Mouse (Mus musculus) urinary bladder, postnatal 36 days (tissue): ENCODE data around the gene Tmem8b.

Source experiments
- DNase-seq, 2 experiments: peaks; one replicate each; pipeline ENCODE4 v3.0.0; 2022; ENCODE audit warnings: low spot score in 2 of 2, mixed read lengths in 1 of 2

Tmem8b gene

GRCm38 (mm10) chr4:43668782-43669427, at the start of gene Tmem8b, which contains the start of gene Fam221b:
TSS of gene Tmem8b (plus strand) at chr4:43668971.
TSS of gene Fam221b (minus strand) at chr4:43669145.
- peak; percentile 88 to 89 for DNase-seq

GRCm38 (mm10) chr4:43620146-43620778, 48.5 kb upstream of the Tmem8b start:
- DNase-seq: no peak

GRCm38 (mm10) chr4:43629106-43629817, 39.5 kb upstream of the Tmem8b start:
- DNase-seq: no peak

DNA sequence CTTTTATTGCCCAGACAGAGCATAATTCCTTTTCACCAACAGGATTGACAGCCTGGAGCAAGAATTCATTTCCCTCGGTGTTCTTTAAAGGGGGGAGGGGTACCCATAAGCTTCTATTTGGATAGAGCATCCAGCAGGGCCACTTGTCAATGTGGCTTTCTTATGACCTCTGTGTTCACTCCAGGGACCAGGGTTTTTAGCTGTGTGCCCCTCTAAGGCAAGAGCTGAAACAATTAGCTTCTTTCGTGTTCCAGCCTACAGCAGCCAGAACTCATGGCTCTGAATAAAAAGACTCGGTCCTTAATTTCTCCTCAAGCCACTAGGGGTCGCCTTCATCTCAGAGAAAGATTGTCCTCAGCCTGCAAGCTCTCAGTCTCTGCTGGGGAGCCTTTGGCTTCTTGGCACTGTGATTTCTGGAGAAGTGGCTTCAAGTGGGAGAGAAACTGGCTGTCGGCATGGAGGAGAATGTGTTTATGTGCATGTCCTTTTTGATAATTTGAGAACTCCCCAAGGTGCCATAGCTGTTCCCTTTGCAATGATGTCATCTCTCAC, 38.7 kb upstream of the Tmem8b start:
- DNase-seq: peak; percentile 74 to 81

DNA sequence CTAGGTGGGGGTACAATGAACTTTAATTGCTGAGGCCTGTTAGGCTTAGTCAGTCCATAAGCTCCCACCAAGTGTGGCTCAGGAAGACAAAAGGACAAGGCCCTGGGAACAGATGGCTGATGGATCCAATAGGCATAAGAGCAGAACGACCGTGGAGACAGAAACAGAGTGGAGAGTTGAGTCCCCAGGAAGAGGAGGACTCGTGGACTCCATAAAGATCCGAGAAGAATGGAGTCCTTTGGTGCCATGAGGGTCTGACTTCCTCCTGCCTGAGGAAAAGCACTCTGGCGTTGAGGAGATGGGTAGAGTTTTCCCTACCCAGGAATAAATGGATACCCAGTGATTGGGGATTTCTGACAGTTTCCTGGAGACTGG, 38.1 kb upstream of the Tmem8b start:
- no peak for DNase-seq

GRCm38 (mm10) chr4:43631046-43631955, 37.5 kb upstream of the Tmem8b start, which contains the start of gene Npr2:
TSS of gene Npr2 (plus strand) at chr4:43631935.
- peak in 1 of 2 experiments; percentile 34 for DNase-seq

DNA sequence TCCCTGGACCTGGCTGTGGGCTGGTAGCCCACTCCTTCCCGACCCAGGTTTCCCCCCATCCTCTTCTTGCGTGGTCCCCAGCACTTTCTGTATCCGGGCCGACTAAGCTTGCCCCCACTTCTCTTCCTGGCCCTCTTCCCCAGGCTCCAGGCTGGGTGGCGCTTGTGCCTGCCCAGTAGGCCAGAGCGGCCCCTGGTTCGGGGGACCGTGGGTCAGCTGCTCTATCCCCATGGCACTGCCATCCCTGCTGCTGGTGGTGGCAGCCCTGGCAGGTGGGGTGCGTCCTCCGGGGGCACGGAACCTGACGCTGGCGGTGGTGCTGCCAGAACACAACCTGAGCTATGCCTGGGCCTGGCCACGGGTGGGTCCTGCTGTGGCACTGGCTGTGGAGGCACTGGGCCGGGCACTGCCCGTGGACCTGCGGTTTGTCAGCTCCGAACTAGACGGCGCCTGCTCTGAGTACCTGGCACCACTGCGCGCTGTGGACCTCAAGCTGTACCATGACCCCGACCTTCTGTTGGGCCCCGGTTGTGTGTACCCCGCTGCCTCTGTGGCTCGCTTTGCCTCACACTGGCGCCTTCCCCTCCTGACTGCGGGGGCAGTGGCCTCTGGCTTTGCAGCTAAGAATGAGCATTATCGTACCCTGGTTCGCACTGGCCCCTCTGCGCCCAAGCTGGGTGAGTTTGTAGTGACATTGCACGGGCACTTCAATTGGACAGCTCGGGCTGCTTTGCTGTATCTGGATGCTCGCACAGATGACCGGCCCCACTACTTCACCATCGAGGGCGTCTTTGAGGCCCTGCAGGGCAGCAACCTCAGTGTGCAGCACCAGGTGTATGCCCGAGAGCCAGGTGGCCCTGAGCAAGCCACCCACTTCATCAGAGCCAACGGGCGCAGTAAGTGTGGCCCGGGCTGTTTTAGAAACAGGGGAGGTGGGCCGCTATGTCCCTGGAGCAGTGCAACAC, 36.5 kb upstream of the Tmem8b start:
- DNase-seq: no peak

GRCm38 (mm10) chr4:43633296-43633695, 35.5 kb upstream of the Tmem8b start:
- DNase-seq: no peak

DNA sequence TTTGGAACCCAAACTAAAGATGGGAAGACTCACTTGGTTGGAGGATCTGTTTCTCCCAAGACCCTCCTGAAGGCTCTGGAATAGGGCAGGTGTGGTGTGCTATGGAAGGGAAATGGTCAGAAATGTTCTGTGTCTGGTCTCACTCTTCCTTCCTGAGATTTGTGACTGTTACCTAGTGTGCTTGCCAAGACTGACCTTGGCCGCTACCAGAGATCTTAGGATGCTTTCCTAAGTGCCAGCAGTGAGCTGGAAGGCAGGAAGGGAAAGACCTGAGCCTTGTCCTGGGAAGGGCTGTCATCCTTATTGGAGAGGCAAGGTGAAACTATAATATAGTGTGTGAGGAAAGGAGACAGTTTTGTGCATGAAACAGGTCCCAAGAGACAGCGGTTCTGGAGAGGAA, 35.0 kb upstream of the Tmem8b start:
- DNase-seq: no peak

GRCm38 (mm10) chr4:43634621-43635374, 34.0 kb upstream of the Tmem8b start:
- no peak for DNase-seq

- no peak for DNase-seq
Observed at GRCm38 (mm10) chr4:43636751-43637150, 32.0 kb upstream of the Tmem8b start.

DNA sequence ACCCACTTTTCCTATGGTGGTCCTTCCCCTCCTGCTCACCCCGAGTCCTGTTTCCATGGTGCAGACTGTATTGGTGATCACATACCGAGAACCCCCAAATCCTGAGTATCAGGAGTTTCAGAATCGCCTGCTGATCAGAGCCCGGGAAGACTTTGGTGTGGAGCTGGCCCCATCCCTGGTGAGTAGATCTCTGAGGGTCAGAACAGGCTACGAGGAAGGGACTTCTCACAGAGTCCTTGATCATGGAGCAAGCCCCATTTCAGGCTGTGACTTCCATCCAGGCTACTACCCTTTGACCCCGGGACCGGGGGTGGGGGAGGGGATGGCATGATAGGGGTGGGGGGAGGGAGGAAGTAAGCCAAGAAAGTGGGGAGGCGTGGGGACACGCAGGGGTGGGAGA, 28.7 kb upstream of the Tmem8b start:
- no peak for DNase-seq

GRCm38 (mm10) chr4:43640491-43640890, 28.3 kb upstream of the Tmem8b start:
- no peak for DNase-seq

- DNase-seq: no peak
Observed at GRCm38 (mm10) chr4:43649783-43650182, 19.0 kb upstream of the Tmem8b start.

- DNase-seq: no peak
Observed at GRCm38 (mm10) chr4:43652726-43653125, 16.0 kb upstream of the Tmem8b start.

GRCm38 (mm10) chr4:43653161-43654015, 15.4 kb upstream of the Tmem8b start, which contains the start of gene Spag8:
TSS of gene Spag8 (minus strand) at chr4:43653594.
- no peak for DNase-seq

DNA sequence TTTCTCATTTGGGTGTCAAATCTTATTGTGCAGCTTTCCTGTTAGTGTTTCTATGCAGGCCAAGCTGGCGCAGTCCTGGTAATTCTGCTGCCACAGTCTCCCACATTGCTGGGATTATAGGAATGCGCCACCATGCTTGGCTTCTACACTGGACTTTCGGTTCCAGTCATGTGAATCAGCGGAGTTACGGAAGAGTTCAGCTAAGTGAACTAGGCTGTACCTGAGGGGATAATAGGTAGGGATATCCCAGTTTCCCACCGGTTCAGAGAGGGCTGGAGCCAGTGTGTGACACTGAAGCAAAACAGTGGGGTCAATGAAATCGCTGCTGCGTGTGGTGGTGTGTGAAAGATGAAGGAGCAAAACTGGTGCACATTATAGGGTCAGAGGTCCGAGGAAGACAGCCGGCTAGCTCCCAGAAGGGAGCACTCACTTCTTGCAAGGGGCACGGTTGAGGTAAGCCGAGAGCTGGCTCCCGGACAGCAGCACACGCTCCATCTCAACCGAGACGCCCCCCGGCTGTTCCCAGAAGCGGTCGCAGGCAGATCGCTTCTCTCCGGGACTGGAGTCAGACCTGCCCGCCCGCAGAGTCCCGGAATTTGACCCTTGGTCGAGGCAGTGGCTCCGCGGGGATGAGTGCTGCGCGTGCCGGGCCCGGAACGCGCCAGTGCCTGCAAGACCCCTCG, 13.0 kb upstream of the Tmem8b start:
- DNase-seq: no peak
